Mouse (Mus musculus) lung, embryonic 16.5 days (tissue): ENCODE data around the gene Ankrd26. TPM values are rescaled to one million over a fixed set of nuclear protein-coding genes. Genes with fewer than 3 reads are reported as not detected.
"Not testable (repeated sequence)": the region's sequence is repeated elsewhere in the genome, so short reads cannot be mapped to it uniquely, and the experiment has no call there.

Source experiments
- ATAC-seq: fragments of 200-750 bp; cut with Nextera tagmentation; 2 replicates; pipeline ENCODE4 v1.8.0; 2017; ENCODE audit warnings: low read depth, mild to moderate bottlenecking, moderate library complexity
- H3K27ac ChIP-seq: fragments of 300-500 bp; sonication (generic); 2 replicates; pipeline ENCODE4 v1.5.1; 2014; ENCODE audit warnings: mild to moderate bottlenecking, control low read depth, low read length
- H3K27me3 ChIP-seq: fragments of 300-500 bp; sonication (generic); 2 replicates; pipeline ENCODE4 v1.6.1; 2014; ENCODE audit warnings: low read depth, low read length, mixed read lengths; ENCODE audit not compliant: control insufficient read depth, insufficient read depth
- H3K36me3 ChIP-seq: fragments of 300-500 bp; sonication (generic); 2 replicates; pipeline ENCODE4 v1.6.1; 2014; ENCODE audit warnings: low read length; ENCODE audit not compliant: control insufficient read depth, insufficient read depth
- H3K4me1 ChIP-seq: fragments of 300-500 bp; sonication (generic); replicated peaks from 2 replicates; pipeline ENCODE4 v1.6.1; 2014; ENCODE audit warnings: low read length, mixed read lengths; ENCODE audit not compliant: control insufficient read depth, insufficient read depth
- H3K4me2 ChIP-seq: fragments of 300-500 bp; sonication (generic); 2 replicates; pipeline ENCODE4 v1.6.1; 2014; ENCODE audit warnings: low read depth, low read length, control low read depth
- H3K4me3 ChIP-seq: fragments of 300-500 bp; sonication (generic); 2 replicates; pipeline ENCODE4 v1.5.1; 2014; ENCODE audit warnings: mild to moderate bottlenecking, low read length, control low read depth
- H3K9ac ChIP-seq: fragments of 300-500 bp; sonication (generic); 2 replicates; pipeline ENCODE4 v1.6.1; 2014; ENCODE audit warnings: low read length, control low read depth
- H3K9me3 ChIP-seq: fragments of 300-500 bp; sonication (generic); 2 replicates; pipeline ENCODE4 v1.6.1; 2016; ENCODE audit warnings: low read length; ENCODE audit not compliant: control insufficient read depth
- WGBS: fragments of 180-500 bp; shearing (Covaris S2); extraction: QIAGEN DNeasy Blood & Tissue Kit; methylation state at CpG from one replicate; pipeline ENCODE4 v1.1.7; 2014; 5-methylcytosine and 5-hydroxymethylcytosine counted together
- polyA plus RNA-seq: library from polyadenylated mRNA; unstranded; fragments of >200 nt; fragmentation: Nextera tagmentation; extraction: Ambion mirVana; gene quantifications from 2 replicates; pipeline ENCODE4 v1.2.1, GENCODE M21; 2015

Ankrd26 gene
- polyA plus RNA-seq, 1 experiment from 2014 or later, result 12.6 TPM

GRCm38 (mm10) chr6:118592662-118593376, 30.8 kb upstream of the Ankrd26 start:
- WGBS, result 38% methylated on average over 21 of the region's 21 CpGs
- Histone ChIP-seq H3K27ac (no peak overlapping the region), H3K27me3 (no peaks in the 10 kb centered on the region), H3K4me2 (peak overlapping the region; percentile 51), H3K4me3 (peak overlapping the region; percentile 40), H3K9me3 (no peaks in the 10 kb centered on the region), H3K36me3 (no peaks in the 10 kb centered on the region; the same call in 1 of the 2 replicates), H3K4me1 (no peaks in the 10 kb centered on the region; the same call in 1 of the 2 replicates), H3K9ac (peak overlapping the region; percentile 52)
- ATAC-seq, result no peak

DNA sequence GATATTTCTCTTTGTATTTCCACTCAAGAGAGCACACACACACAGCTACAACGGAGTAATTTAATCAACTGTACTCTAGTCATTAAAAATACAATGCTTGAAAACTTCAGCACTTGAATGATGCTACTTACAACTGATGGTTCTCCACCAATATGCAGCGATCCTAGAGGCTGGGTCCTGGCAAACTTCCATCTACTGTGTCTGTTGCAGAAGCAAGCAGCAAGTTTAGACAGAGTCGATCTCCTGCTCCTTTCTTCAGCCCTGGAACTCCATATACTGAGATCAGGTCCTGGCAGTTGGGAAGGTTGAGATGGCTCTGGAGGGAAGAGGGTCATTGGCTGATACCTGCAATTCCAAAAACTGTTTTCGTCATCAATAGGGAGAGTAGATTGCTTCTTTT, 16.7 kb upstream of the Ankrd26 start:
- WGBS, result 76% methylated on average over 4 of the region's 4 CpGs
- not testable (repeated sequence) for H3K27ac ChIP-seq, H3K4me2 ChIP-seq, H3K36me3 ChIP-seq, H3K4me1 ChIP-seq, H3K9me3 ChIP-seq, H3K9ac ChIP-seq, H3K4me3 ChIP-seq, H3K27me3 ChIP-seq, ATAC-seq

GRCm38 (mm10) chr6:118574351-118574750, 12.3 kb upstream of the Ankrd26 start:
- Histone ChIP-seq H3K9ac (no peak overlapping the region), H3K36me3 (no peaks in the 10 kb centered on the region), H3K9me3 (no peaks in the 10 kb centered on the region), H3K4me1 (no peaks in the 10 kb centered on the region), H3K27me3 (no peaks in the 10 kb centered on the region), H3K27ac (peak overlapping the region; percentile 72), H3K4me2 (0 out of 2 replicates have a peak overlapping the region, but pooled peaks have one; percentile 18), H3K4me3 (no peak overlapping the region)
- ATAC-seq, result peak; percentile 91
- WGBS, result 55% methylated on average over 6 of the region's 6 CpGs

DNA sequence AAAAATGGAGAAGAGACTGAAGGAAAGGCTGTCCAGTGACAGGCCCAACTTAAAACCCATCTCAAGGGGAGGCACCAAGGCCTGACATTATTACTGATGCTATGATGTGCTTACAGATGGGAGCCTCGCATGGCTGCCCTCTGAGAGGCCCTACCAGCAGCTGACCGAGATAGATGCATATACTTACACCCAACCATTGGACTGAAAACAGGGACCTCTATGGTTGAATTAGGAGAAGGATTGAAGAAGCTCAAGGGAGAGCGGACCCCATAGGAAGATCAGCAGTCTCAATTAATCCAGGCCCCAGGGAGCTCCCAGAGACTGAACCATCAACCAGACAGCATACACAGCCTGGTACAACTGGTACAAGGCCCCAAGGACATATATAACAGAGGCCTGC, 5.8 kb upstream of the Ankrd26 start:
- no peak overlapping the region for H3K27ac ChIP-seq
- H3K36me3 ChIP-seq, result no peaks in the 10 kb centered on the region
- H3K27me3 ChIP-seq, result no peaks in the 10 kb centered on the region
- no peak overlapping the region for H3K4me3 ChIP-seq
- no peak overlapping the region for H3K4me2 ChIP-seq
- H3K9me3 ChIP-seq, result no peaks in the 10 kb centered on the region
- H3K4me1 ChIP-seq, result peaks cover 4% of the 10 kb centered on the region; the same call in 1 of the 2 replicates
- H3K9ac ChIP-seq, result no peak overlapping the region
- ATAC-seq, result no peak
- 92% methylated on average over 3 of the region's 3 CpGs for WGBS

GRCm38 (mm10) chr6:118561225-118561624, 801 bp downstream of the Ankrd26 start:
- Histone ChIP-seq H3K27ac (no peak overlapping the region), H3K9ac (peak overlapping the region; percentile 90), H3K4me2 (peak overlapping the region; percentile 71), H3K9me3 (no peaks in the 10 kb centered on the region), H3K36me3 (peaks cover 2% of the 10 kb centered on the region; the same call in 1 of the 2 replicates), H3K27me3 (no peaks in the 10 kb centered on the region), H3K4me1 (peaks cover 7% of the 10 kb centered on the region; the same call in 1 of the 2 replicates), H3K4me3 (peak overlapping the region; percentile 73)
- ATAC-seq, result no peak
- 72% methylated on average over 8 of the region's 8 CpGs for WGBS

DNA sequence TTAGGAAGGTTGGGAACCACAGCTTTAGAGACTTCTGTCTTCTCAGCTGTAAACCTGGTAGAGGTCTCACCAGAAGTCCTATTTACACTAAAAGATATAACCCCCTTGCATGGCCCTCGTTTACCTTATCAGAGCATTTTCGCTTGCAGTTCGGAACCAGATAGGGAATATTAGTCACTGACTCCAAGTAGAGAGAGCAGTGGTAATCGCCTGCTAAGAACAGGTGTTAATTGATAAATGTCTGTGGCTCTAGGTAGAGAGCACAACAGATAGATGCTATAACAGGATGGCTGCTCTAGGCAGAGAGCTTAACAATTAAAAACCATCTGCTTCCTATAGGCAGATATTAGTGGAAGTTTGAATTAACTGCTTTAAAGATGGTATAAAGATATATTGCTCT, 23.4 kb downstream of the Ankrd26 start:
- Histone ChIP-seq H3K27ac (no peak overlapping the region), H3K9me3 (no peaks in the 10 kb centered on the region), H3K36me3 (peaks cover 10% of the 10 kb centered on the region), H3K27me3 (no peaks in the 10 kb centered on the region), H3K4me3 (no peak overlapping the region), H3K9ac (no peak overlapping the region), H3K4me1 (no peaks in the 10 kb centered on the region), H3K4me2 (no peak overlapping the region)
- 88% methylated on average over 4 of the region's 4 CpGs for WGBS
- ATAC-seq, result no peak

GRCm38 (mm10) chr6:118537201-118537600, 24.8 kb downstream of the Ankrd26 start:
- peaks cover 11% of the 10 kb centered on the region for H3K36me3 ChIP-seq
- not testable (repeated sequence) for H3K9ac ChIP-seq, H3K27ac ChIP-seq, ATAC-seq, H3K9me3 ChIP-seq, H3K4me3 ChIP-seq, H3K4me1 ChIP-seq, H3K4me2 ChIP-seq, H3K27me3 ChIP-seq

DNA sequence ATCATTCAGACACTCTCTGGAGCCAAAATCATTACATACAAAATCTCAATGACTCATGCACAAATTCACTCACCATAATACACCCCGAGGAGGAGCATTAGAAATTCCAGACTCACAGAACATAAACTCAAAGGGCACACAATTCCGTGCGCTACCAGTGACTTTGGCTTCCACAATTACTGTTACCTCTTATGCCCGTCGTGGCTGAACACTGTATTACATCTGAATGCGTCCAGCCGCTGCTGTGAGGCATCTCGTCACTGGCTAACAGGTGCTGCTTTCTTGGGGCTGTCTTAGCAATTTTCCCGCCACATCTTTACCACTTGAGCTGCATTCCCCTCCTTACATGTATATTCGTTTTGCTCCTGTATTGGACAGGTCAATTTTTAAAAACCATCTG, 26.7 kb downstream of the Ankrd26 start:
- Histone ChIP-seq H3K4me2 (no peak overlapping the region), H3K27ac (no peak overlapping the region), H3K9me3 (no peaks in the 10 kb centered on the region), H3K36me3 (peaks cover 25% of the 10 kb centered on the region), H3K4me1 (no peaks in the 10 kb centered on the region), H3K27me3 (no peaks in the 10 kb centered on the region), H3K4me3 (no peak overlapping the region), H3K9ac (no peak overlapping the region)
- ATAC-seq, result no peak
- WGBS, result 89% methylated on average over 10 of the region's 10 CpGs

DNA sequence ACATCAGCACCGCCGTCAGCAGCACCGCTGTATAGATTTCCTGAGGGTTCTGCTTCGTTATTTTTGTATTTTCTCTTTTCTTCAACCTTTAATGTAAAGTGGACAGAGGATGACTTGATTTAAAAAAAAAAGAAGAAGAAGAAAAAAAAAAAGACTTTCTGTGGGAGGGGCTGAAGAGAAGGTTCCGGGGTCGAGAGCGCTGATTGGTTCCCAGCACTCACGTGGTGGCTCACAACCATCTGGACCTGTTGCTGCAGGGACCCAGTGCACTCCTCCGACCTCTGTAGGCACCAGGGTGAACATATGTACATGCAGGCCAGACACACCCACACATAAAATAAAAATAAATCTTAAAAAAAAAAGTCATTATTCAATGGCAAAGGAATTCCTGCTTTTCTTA, 28.6 kb downstream of the Ankrd26 start:
- ATAC-seq, result no peak
- Histone ChIP-seq H3K9ac (no peak overlapping the region), H3K27me3 (no peaks in the 10 kb centered on the region), H3K9me3 (no peaks in the 10 kb centered on the region), H3K4me2 (no peak overlapping the region), H3K4me3 (no peak overlapping the region), H3K4me1 (no peaks in the 10 kb centered on the region), H3K27ac (no peak overlapping the region), H3K36me3 (peaks cover 29% of the 10 kb centered on the region)
- 83% methylated on average over 9 of the region's 9 CpGs for WGBS
